Mouse (Mus musculus): Measurements from ENCODE around the gene 5730522E02Rik.
"Not testable (repeated sequence)": the region's sequence is repeated elsewhere in the genome, so short reads cannot be mapped to it uniquely, and the experiment has no call there.

The 5730522E02Rik gene

DNA sequence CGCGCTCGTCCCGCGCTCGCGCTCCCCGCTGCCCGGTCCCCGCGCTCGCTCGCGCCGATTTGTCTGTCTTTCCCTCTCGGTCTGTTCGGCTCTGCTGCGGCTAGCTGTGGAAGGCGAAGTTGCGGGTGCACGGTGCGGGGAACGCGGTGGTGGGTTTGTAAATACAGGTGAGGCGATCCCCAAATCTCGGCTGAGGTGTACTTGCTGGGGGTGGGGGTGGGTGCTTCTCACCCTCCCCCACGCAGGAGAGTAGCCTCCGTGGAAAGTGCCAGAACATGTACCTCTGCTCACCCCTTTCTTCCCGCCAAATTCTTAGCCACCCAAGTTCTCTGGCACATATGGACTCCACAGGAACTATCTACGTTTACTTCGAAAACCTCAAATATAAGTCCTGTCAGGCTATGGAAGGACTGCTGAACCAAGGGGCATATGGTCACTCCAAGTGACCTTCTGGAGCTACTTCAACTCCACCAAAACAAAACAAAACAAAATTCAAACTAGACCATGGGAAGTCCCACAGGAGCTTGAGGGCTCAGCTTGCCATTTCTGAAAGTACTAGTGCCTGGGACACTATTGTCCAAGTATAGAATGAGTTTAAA, at the start of gene 5730522E02Rik:
Gene 5730522E02Rik (minus strand): TSS at position 182 of the 599 bp plus-strand sequence.
- DNase-seq, result no peak

DNA sequence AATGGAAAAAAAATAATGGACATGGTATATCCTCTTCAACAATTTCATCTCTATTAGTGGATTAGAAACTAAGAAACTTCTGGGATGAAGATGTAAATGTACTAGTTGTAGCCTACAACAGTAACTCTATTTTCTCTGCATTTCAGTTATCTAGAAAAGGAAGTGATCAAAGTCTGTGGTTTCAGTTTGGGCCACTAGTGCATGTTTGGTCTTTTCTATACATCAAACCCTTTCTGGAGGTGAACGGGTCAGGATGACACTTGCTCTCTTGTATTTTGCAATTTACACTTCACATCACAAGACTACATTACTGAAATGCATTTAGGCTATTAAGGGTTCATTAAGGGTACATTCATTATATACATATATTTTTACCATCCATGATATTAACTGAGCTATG, 26.0 kb upstream of the 5730522E02Rik start:
- DNase-seq, result no peak

DNA sequence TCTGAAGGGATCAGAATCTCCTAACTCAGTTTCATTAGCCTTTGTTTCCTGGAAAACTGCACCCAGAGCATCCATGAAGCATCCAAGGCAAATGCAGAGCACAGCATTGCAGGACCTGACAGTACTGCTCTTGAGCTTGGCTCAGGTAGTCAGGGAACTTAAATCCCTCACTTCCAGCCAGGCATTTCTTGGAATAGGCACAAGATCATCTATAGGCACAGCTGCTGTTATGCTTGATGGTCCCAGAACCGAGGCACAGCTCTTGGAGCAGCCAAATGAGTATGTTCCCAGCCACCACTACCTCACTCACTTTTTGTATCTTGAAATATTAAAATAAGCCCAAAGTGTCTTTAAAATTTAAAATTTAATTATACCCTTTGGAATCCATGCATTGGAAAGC, 19.3 kb upstream of the 5730522E02Rik start:
- DNase-seq, result no peak

DNA sequence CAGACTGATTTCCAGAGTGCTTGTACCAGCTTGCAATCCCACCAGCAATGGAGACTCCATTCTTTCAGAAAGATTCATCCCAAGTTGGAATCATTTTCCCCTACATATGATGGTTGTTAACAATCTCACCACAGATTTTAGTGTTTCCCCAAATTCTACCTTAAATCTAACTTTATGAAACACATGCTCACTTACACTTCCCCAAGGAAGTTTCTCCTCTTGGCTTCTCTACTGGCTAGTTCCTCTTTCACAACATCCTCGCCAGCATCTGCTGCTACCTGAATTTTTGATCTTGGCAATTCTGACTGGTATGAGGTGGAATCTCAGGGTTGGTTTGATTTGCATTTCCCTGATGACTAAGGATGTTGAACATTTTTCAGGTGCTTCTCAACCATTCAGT, 3.1 kb upstream of the 5730522E02Rik start:
- DNase-seq, result not testable (repeated sequence)

DNA sequence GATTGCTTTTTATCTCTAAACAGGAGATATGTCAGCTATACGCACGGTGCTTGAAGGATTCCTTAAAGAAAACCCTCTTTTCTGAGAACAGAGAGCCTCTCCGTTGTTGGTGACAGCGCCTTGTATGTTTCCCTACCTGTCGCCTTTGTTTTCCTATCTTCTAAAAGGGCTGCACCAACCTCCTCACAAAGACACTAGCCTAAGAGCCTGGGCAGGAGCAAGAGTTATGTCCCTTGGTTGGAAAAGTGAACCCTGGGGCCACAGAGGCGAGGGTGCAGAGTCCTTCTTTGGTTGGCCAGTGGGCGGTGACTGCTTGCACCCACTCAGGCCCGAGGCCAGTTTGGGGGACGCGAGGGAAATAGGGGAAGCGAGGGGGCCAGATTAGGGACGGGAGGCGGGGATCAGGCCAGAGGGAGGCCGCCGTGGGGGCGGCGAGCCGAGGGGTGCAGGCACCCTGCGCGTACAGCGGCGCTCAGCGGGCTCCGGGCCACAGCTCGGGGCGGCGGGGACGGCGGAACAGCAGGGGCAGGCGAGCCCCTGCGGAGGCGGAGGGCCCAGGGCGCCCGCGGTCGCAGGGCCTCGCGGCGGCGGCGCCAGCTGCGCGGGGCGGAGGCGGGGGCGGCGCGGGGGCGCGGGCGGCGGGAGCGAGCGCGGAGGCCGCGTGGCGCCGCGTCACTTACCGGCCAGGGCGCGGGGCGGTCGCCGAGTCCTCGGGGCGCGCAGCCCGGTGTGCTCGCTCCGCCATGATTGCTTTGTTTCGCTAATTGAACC, 567 bp downstream of the 5730522E02Rik start:
- peak; percentile 64 for DNase-seq

DNA sequence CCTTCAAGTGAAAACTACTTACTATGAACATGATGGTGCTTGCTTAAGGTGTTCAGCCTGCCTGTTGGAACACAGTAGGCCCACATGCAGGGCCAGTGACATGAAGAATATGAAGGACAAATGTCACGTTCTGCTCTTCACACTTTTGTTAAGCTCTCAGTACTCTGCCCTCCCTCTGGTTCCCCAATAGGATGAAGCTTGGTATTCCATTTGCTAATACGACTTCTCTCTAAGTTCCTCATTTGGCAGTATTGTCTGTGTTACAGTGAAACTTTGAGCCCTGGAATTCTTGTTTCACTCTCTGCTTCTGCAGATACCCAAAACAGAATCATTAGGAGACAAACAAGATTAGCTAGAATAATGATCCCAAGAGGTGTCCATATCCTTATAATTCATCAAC, 7.1 kb downstream of the 5730522E02Rik start:
- DNase-seq, result no peak

DNA sequence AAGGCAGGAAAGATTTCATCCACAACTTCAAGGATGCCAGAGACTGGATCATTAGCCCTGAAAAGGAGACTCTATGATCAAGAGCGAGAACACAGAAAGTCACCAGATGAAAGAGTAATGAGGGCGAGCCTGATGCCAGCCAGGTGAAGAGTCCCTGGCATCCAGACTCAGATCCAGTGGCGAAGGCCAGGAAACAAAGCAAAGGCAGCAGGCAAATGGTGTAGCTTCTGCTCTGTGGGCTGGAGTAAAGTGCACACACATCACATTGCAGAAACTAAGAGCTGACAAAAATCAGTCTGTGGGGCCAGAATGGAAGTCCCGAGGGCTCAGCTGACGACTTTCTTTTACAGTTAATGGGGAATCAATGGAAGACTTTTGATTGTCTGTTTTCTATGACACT, 7.7 kb downstream of the 5730522E02Rik start:
- DNase-seq, result no peak

DNA sequence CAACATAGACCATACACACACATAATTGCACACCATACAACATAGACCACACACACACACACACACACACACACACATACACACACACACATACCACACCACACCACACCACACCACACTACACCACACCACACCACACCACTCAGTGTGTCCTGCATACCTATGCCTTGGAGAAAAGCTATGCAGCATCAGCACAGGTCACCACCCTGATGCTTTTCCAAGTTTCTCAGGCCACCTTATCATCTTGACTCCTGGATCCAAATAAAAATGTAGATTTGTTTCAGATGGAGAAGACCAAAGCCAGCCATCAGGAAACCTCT, 8.8 kb downstream of the 5730522E02Rik start:
- no peak for DNase-seq

DNA sequence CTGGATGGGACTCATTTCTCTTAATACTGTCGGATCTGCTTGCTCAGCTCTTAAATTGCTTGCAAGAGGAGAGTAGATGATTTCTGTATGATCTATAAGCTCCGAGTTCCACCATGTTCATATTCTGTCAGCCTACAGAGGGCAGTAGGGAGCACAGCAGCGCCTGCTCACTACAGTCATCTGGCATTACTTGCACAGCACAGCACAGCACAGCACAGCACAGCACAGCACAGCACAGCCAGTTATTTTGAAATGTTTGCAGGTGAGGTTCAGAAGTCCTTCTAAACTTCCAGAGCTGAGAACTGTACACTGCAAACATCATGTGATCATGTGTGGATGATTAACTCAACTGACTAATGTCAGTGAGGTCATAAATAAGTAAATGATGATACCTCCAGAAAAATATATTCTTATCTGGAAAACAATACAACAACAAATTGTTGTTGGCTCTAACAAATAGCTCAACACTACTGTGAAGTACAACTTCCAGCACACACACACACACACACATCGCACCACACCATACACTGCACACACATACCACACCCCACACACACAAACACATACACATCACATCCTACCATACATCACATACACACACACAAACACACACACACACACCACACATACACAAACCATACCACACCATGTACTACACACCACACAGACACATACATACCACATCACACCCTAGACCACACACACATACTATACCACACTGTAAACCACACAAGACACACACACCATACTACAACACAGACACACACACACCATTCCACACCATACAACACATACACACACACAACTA, 9.4 kb downstream of the 5730522E02Rik start:
- no peak for DNase-seq

DNA sequence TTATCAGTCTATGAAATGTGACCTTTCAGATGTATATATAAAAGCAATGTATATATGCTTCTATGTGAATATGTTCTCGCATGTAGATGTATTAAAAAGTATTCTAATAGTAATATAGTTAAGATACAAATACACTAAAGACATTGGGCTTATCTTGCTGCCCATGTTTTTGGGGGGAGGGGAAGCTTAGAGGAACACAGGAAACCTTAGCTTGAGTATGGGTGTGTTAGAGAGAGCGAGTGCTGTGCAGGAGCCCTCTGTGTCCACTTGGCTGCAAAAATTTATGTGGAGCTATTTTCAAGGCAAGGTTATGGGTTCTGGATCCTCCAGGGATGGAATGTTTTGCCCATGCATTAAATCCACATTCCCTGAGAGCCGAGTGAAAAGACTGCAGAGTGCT, 15.1 kb downstream of the 5730522E02Rik start:
- DNase-seq, result no peak

DNA sequence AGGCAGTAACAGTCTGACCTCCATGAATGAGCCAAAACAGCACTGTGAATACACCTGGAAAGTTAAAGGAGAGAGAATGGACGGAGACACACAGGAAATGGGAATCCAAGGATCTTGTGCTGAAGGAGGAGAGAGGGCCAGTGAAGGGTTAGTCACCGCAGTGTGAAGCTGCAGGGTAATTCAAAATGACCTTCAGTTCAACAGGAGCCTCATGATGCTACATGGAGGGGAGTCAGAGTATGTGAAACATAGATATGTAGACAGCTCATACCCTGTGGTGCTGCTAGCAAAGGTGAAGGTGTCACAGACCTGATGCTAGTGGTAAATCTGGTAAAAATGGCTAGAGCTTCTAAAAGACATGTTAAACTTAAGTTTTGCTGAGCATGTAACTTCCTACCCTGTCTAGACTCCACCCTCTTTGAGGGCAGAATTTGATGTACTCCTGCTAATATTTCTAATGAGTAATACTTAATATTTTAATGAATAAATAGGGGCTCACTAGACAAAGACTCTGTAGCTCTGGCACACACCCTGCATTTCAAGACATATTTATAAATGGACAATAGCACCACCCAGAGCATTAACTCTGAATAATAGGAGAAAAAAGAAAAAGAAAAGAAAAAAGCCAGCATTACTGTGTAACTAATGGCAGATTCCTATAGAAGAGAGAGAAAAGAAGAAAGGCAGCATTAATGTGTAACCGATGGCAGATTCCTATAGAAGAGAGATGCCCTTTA, 23.2 kb downstream of the 5730522E02Rik start:
- DNase-seq, result no peak

DNA sequence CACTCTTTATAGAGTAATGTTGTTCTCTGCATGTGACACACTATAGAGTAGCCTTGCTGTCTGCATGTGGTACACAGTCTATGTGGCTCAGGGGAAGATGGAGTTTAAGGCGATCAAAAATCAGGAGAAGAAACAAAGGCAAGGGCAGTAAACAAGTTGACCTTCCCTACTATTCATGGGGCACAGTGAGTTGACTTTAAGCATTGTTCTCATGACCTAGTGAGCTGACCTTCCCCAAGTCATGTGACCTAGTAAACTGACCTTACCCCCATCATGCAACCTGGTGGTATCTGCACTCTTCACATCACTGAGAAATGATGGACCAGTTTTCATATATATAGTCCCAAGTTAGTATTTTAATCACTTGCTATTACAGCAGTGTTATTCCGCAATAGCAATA, 40.0 kb downstream of the 5730522E02Rik start:
- DNase-seq, result no peak

DNA sequence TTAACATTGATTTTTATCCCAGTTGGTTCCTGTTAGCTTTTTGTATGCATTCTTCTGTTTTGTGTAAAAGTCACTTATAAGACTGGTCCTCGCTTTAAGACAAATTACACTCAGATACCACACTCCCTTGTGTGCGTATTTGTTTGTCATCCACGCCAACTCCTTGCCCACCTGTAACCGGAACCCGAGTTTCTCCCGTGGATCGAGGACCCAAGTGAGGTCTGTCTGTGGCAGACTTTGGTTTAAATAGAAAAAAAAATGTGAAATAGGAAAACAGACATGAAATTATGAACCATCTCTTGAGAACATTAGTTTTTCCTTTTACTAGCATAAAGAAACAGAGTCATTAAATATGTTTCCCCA, 43.0 kb downstream of the 5730522E02Rik start:
- no peak for DNase-seq

DNA sequence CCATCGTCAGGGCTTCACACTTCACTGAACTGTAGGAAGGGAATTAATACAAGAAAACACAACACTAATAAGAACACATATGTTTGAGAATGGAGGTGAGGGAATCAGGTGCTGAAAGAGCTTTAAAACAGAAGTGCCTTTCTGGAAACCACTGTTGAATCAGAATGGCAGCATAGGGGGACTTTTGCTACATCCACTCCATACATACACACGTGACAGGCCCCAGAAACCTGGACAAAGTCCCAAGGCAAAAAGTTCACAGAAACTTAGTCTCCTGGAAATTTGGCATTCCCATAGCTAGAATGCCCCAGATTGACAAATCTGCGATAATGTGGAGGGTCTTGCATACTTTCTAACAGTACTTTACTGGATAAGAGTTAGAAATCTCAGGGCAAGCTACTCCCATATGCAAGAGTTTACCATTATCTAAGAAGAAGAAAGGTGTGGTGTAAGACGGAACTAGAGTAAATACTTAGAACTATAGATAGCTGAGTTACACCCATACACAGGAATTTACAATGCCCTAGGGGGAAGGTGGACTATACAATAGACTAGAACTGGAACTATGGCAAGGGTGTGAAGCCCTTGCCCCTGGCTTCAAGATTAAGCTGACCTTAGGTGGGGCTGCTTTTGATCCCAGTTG, 43.5 kb downstream of the 5730522E02Rik start:
- DNase-seq, result no peak

DNA sequence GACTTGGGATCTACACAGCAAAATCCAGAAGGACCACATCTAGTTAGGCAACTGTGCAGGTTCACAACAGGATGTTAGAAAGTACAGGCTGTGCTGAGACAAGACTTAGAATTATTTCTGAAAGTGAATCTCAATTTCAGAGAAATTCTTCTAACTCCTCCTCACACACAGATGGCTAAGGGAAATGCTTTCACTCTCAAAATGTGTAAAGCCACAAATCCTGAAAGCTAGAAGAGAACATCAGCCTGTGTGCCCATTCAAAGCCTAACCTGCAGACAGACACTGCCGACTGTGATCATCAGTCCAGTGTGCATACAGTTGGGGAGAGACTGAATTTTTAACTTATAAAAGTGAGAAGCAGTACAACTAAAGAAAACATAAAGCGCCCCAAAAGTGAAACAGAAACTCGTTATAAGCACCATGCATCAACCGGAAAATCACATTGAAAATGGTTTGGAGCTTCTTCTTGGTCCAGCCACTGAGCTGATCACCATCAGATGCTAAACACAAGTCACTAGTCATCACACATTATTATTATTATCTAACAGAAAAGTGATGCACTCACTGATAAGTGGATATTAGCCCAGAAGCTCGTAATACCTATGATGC, 45.8 kb downstream of the 5730522E02Rik start:
- DNase-seq, result no peak

DNA sequence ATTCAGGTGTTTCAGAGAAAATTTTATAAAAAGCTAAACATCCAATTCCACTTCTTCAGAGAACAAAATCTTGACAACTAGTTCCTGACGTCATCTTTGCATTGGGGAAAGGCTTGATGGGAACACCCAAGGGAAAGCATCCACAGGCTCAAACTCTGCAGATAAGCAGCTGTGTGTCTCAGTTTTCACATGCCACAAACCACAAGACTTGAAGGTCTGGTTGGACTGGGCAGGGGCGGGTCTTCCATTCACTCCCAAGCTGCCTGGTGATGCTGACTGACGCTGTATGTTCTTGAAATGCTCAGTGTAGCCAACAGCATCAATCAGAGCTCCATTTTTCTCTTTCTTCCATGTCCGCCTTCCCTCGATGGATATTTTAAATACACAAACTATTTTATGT, 49.2 kb downstream of the 5730522E02Rik start:
- DNase-seq, result no peak

DNA sequence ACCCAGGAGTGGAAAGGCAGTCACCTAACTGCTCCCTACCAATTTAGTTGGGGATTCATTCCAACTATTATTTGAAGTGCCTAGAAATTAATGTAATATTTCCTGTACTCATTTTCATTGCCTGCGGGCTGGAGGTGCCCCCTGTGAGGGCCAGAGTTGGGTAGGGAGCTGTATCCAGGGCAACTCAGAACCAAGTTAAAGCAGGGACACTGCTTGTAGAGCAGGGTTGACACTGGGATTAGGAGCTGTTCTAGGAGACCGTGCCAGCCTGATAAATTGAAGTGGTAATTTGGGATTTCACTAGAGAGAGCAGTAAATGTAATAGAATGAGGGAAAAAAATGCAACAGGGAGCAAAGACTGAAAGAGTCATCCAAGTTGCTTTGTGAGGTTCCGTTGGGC, 51.5 kb downstream of the 5730522E02Rik start:
- no peak for DNase-seq

DNA sequence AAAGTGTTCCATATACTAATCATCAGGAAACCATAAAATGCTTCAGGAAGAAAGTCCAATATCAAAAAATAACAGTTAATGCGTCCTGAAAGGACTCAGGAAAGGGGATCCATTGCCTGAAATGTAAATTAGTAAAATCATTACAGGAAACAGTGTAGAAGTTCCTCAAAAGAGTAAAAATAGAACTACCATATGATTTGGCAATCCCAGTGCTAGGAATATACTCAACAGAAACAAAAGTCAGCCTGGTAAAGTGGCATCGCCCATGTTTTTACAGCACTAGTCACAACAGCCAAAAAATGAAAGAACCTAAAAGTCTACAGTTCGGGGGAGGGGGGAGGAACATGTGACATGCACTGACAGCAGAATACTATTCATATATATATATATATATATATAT, 70.5 kb downstream of the 5730522E02Rik start:
- DNase-seq, result no peak

DNA sequence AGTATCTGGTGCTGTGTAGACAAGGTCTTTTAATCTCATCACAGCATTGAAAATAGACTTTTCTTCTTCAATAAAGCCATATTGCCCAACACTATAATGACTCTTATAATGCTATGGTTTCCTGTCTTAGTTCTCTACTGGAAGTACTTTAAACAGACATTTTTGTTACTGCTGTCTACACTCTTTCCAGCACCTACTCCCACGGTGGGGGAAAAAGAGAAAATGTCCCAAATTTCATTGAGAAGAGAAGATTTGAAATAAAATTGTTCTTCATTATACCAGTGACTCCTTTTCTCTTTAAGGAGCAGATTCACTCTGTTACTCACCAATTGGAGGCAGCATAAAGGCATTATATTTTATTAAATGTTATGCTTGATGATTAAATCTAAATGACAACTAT, 72.5 kb downstream of the 5730522E02Rik start:
- DNase-seq, result no peak

DNA sequence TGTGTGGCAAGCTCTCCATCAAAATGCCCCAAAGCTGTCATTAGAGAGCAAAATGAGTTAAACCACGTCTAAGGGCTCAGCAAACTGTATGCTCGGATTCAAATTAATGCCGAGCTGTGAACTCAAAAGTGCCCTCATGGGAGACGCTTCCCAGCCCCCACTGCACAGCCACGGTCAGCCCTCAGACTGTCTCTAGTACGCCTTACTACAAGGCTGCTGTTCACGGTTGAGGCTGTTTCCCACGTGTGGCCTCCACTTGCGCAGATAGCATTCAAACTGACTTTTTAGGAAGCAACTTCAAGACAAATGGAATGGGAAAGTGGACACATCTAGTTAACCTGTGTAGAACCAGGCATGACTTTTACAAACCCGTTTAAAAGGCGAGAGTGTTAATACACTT, 79.7 kb downstream of the 5730522E02Rik start:
- no peak for DNase-seq

DNA sequence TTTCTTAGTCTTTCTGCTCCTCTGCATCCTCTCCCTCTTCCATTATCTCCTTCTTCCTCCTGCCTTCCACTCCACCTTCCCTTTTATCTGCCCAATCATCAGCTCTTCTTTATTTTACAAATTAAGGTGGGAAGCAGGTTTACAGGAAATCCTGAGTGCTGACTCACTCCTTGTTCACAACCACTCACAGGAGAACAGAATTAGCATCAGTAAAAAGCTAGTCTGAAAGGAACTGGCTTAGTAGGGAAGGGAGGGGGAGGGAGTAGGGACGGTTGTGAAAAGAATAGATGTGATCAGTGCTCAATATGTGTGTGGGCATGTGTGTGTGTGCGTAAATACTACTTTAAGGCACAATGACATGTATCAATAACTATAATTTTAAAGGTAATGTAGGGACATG, 81.5 kb downstream of the 5730522E02Rik start:
- DNase-seq, result no peak

DNA sequence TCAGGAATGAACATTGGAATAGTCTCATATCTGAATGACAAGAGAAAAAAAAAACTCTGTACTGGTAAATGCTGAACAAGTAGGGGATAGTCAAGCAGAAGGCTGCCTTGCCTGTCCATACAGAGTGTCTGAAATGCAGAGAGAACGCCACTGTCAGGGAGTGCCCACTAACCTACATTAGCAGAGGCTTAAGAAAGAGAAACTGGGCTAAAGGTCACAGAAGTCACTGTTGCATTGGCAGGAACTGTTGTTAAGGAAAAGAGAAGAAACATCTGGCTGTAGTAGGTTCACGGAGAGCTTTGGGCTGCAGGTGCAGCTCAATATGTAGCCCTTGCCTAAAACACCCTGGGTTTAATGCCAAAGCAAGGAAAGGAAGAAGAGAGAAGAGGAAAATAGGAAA, 82.2 kb downstream of the 5730522E02Rik start:
- no peak for DNase-seq

DNA sequence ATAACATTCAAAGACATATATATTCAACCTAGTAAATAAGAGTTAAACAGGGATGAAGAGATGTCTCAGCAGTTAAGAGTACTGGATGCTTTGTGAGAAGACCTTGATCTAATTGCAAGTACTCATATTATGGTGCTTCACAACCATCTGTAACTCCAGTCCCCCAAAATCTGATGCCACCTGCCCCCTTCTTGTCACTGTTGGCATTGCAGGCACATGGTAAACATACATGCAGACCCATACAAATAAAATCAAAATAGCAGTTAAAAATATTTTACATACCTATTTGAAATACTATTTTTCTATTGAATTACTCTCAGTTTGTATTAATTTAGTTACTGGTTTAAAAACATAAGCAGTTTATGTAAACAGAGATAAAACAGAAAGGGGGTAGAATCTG, 84.6 kb downstream of the 5730522E02Rik start:
- no peak for DNase-seq
